Mouse (Mus musculus): Measurements from ENCODE around the gene Gm5741. TPM values are rescaled to one million over a fixed set of nuclear protein-coding genes. Genes with fewer than 3 reads are reported as not detected.
A peak's percentile ranks its signal among the peaks of the same experiment; 100 is the strongest.
"Not testable (repeated sequence)": the region's sequence is repeated elsewhere in the genome, so short reads cannot be mapped to it uniquely, and the experiment has no call there.

Gene Gm5741
- polyA plus RNA-seq, 1 experiment, result not detected

DNA sequence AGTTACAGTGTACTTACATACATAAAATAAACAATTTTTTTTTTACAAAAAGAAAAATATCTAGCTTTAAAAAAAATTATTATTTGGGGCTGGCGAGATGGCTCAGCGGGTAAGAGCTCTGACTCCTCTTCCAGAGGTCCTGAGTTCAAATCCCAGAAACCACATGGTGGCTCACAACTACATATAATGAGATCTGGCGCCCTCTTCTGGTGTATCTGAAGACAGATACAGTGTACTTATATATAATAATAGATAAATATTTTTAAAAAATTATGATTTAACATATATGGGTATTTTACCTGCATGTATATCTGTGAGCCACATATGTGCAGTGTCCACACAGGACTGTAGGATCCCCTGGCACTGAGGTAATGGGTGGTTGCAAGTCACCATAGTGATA, 18.5 kb upstream of the Gm5741 start:
- Histone ChIP-seq H3K4me1 (ENCODE audit: control insufficient read depth, insufficient read depth, low read length) (no peaks in the 10 kb centered on the region), H3K36me3 (ENCODE audit: control insufficient read depth, insufficient read depth, low read length, poor library complexity, severe bottlenecking) (peaks cover 25% of the 10 kb centered on the region), H3K27ac (ENCODE audit: insufficient read depth, low read length) (no peak overlapping the region), H3K4me3 (ENCODE audit: low read depth, low read length) (no peak overlapping the region), H3K9ac (ENCODE audit: low read depth, poor library complexity, severe bottlenecking) (no peak overlapping the region), H3K27me3 (ENCODE audit: control insufficient read depth, insufficient read depth, low read length, poor library complexity, severe bottlenecking) (no peaks in the 10 kb centered on the region), H3K9me3 (replicated peaks; ENCODE audit: control insufficient read depth, insufficient read depth, low read length, poor library complexity, severe bottlenecking) (no peaks in the 10 kb centered on the region)
- no peak for TF ChIP-seq EP300 (IDR thresholded peaks at IDR 0.05; ENCODE audit: insufficient read depth, low read depth, low read length)
- no peak for TF ChIP-seq CTCF (IDR thresholded peaks at IDR 0.05; ENCODE audit: low read depth, low read length)
- no peak for TF ChIP-seq POLR2A (IDR thresholded peaks at IDR 0.05; ENCODE audit: insufficient read depth, low read length)

- H3K4me1 ChIP-seq (ENCODE audit: control insufficient read depth, insufficient read depth, low read length), result no peaks in the 10 kb centered on the region
- H3K36me3 ChIP-seq (ENCODE audit: control insufficient read depth, insufficient read depth, low read length, poor library complexity, severe bottlenecking), result peaks cover 21% of the 10 kb centered on the region
- H3K9me3 ChIP-seq (replicated peaks; ENCODE audit: control insufficient read depth, insufficient read depth, low read length, poor library complexity, severe bottlenecking), result no peaks in the 10 kb centered on the region
- no peak for TF ChIP-seq EP300 (IDR thresholded peaks at IDR 0.05; ENCODE audit: insufficient read depth, low read depth, low read length)
- TF ChIP-seq CTCF (IDR thresholded peaks at IDR 0.05; ENCODE audit: low read depth, low read length), result no peak
- no peak for TF ChIP-seq POLR2A (IDR thresholded peaks at IDR 0.05; ENCODE audit: insufficient read depth, low read length)
- no peak overlapping the region for H3K9ac ChIP-seq (ENCODE audit: low read depth, poor library complexity, severe bottlenecking)
- H3K27ac ChIP-seq (ENCODE audit: insufficient read depth, low read length), result no peak overlapping the region
- H3K4me3 ChIP-seq (ENCODE audit: low read depth, low read length), result no peak overlapping the region
- no peaks in the 10 kb centered on the region for H3K27me3 ChIP-seq (ENCODE audit: control insufficient read depth, insufficient read depth, low read length, poor library complexity, severe bottlenecking)
These were observed 16.9 kb upstream of the Gm5741 start for GRCm38 (mm10) chr8:85084633-85085032.

GRCm38 (mm10) chr8:85083108-85083813, 15.5 kb upstream of the Gm5741 start, which contains the start of gene Man2b1:
TSS of gene Man2b1 (plus strand) at chr8:85083270.
- Histone ChIP-seq H3K9ac (ENCODE audit: low read depth, poor library complexity, severe bottlenecking) (peak within 1 kb of the TSS; percentile 85), H3K27me3 (ENCODE audit: control insufficient read depth, insufficient read depth, low read length, poor library complexity, severe bottlenecking) (no peaks in the 10 kb centered on the region), H3K36me3 (ENCODE audit: control insufficient read depth, insufficient read depth, low read length, poor library complexity, severe bottlenecking) (peaks cover 27% of the 10 kb centered on the region), H3K4me3 (ENCODE audit: low read depth, low read length) (peak within 1 kb of the TSS; percentile 95), H3K27ac (ENCODE audit: insufficient read depth, low read length) (no peak within 1 kb of the TSS), H3K4me1 (ENCODE audit: control insufficient read depth, insufficient read depth, low read length) (no peaks in the 10 kb centered on the region), H3K9me3 (replicated peaks; ENCODE audit: control insufficient read depth, insufficient read depth, low read length, poor library complexity, severe bottlenecking) (no peaks in the 10 kb centered on the region)
- TF ChIP-seq CTCF (IDR thresholded peaks at IDR 0.05; ENCODE audit: low read depth, low read length) (no peak), POLR2A (IDR thresholded peaks at IDR 0.05; ENCODE audit: insufficient read depth, low read length) (peak; percentile 93), EP300 (IDR thresholded peaks at IDR 0.05; ENCODE audit: insufficient read depth, low read depth, low read length) (no peak)

- not testable (repeated sequence) for H3K4me1 ChIP-seq (ENCODE audit: control insufficient read depth, insufficient read depth, low read length); H3K27me3 ChIP-seq (ENCODE audit: control insufficient read depth, insufficient read depth, low read length, poor library complexity, severe bottlenecking); H3K9ac ChIP-seq (ENCODE audit: low read depth, poor library complexity, severe bottlenecking); H3K27ac ChIP-seq (ENCODE audit: insufficient read depth, low read length); H3K4me3 ChIP-seq (ENCODE audit: low read depth, low read length); H3K9me3 ChIP-seq (replicated peaks; ENCODE audit: control insufficient read depth, insufficient read depth, low read length, poor library complexity, severe bottlenecking)
- H3K36me3 ChIP-seq (ENCODE audit: control insufficient read depth, insufficient read depth, low read length, poor library complexity, severe bottlenecking), result peaks cover 24% of the 10 kb centered on the region
These were observed 14.4 kb upstream of the Gm5741 start for GRCm38 (mm10) chr8:85082169-85082568.

DNA sequence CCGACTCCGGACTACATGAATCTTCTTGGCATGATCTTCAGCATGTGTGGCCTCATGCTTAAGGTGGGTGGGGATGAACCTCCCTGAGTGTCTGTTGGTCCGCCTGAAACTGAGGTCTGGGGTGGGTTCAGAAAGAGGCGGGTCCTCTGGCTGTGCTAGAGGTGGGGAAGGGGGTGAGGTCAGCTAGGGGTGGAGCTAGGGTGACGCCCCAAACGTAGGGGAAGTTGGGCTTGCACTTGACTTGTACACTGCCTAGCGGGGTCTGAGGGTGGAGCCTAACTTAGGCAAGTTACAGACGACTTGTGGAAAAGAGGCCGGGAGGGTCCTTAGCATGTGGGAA, 13.4 kb upstream of the Gm5741 start, which contains the start of gene Wdr83:
TSS of gene Wdr83 (minus strand) at position 91 of the 340 bp plus-strand sequence.
- Histone ChIP-seq H3K9ac (ENCODE audit: low read depth, poor library complexity, severe bottlenecking) (peak within 1 kb of the TSS; percentile 85), H3K27me3 (ENCODE audit: control insufficient read depth, insufficient read depth, low read length, poor library complexity, severe bottlenecking) (no peaks in the 10 kb centered on the region), H3K36me3 (ENCODE audit: control insufficient read depth, insufficient read depth, low read length, poor library complexity, severe bottlenecking) (peaks cover 22% of the 10 kb centered on the region), H3K9me3 (replicated peaks; ENCODE audit: control insufficient read depth, insufficient read depth, low read length, poor library complexity, severe bottlenecking) (no peaks in the 10 kb centered on the region), H3K27ac (ENCODE audit: insufficient read depth, low read length) (peak within 1 kb of the TSS; percentile 1; the same call in 1 of the 2 replicates), H3K4me1 (ENCODE audit: control insufficient read depth, insufficient read depth, low read length) (no peaks in the 10 kb centered on the region), H3K4me3 (ENCODE audit: low read depth, low read length) (peak within 1 kb of the TSS; percentile 95)
- TF ChIP-seq POLR2A (IDR thresholded peaks at IDR 0.05; ENCODE audit: insufficient read depth, low read length) (no peak), EP300 (IDR thresholded peaks at IDR 0.05; ENCODE audit: insufficient read depth, low read depth, low read length) (no peak), CTCF (IDR thresholded peaks at IDR 0.05; ENCODE audit: low read depth, low read length) (no peak)

DNA sequence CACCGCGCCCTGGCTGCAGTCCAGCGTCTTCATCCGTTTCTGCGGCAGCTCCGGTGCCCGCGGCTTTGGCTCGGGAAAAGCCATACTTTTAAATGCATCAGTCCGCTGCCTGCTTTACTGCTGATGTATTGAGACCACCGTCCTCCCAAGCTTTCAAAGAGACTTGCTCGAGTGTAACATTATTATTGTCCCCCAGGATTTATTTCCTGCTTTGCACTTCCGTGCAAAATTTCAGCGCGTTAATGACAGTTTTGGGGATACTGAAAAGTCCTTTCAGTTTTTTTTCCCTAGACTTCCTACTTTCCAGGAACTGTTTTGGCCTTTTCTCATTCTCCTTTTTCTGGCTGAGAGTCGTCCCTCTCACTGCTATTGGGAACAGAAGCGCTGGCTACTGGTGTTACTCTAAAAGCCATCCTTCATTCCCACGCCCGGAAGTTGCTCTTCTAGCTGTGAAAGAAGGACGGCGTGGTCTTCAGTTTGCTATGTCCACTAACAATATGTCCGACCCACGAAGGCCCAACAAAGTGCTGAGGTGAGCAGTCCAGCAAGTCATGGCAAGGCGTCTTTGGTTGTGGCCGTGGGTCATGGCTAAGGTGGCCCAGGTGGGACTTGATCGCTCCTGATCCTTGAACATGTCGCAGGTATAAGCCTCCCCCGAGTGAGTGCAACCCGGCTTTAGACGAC, 12.9 kb upstream of the Gm5741 start, which contains the start of gene Wdr83os:
TSS of gene Wdr83os (plus strand) at position 209 of the 684 bp plus-strand sequence.
- no peaks in the 10 kb centered on the region for H3K4me1 ChIP-seq (ENCODE audit: control insufficient read depth, insufficient read depth, low read length)
- no peaks in the 10 kb centered on the region for H3K27me3 ChIP-seq (ENCODE audit: control insufficient read depth, insufficient read depth, low read length, poor library complexity, severe bottlenecking)
- H3K9ac ChIP-seq (ENCODE audit: low read depth, poor library complexity, severe bottlenecking), result peak within 1 kb of the TSS; percentile 85
- H3K36me3 ChIP-seq (ENCODE audit: control insufficient read depth, insufficient read depth, low read length, poor library complexity, severe bottlenecking), result peaks cover 22% of the 10 kb centered on the region
- no peaks in the 10 kb centered on the region for H3K9me3 ChIP-seq (replicated peaks; ENCODE audit: control insufficient read depth, insufficient read depth, low read length, poor library complexity, severe bottlenecking)
- TF ChIP-seq POLR2A (IDR thresholded peaks at IDR 0.05; ENCODE audit: insufficient read depth, low read length), result no peak
- no peak for TF ChIP-seq EP300 (IDR thresholded peaks at IDR 0.05; ENCODE audit: insufficient read depth, low read depth, low read length)
- TF ChIP-seq CTCF (IDR thresholded peaks at IDR 0.05; ENCODE audit: low read depth, low read length), result no peak
- H3K27ac ChIP-seq (ENCODE audit: insufficient read depth, low read length), result peak within 1 kb of the TSS; percentile 1; the same call in 1 of the 2 replicates
- peak within 1 kb of the TSS; percentile 95 for H3K4me3 ChIP-seq (ENCODE audit: low read depth, low read length)
